In genomic region chr19:55626483-55626882, GRCm38 (mm10) we compare ENCODE assay signal across 14 mouse cellular contexts.
DNase-seq lines count a peak whose midpoint lies in the region; ATAC-seq and TF ChIP-seq lines count a peak whose summit lies in the region.
"Had no signal": no experiment of that assay in that cellular context is flagged by ENCODE, and none has a peak within 500 bp of the region (broad histone marks: within the 10 kb centered on the region; RNA-seq: fewer than 3 reads in every experiment).

No protein-coding gene starts in this region.

- WGBS in forebrain, embryonic 12.5 days, result 15% methylated on average over 16 of the region's 16 CpGs
- 44% methylated on average over 16 of the region's 16 CpGs for WGBS in hindbrain, postnatal 0 days
- WGBS in midbrain, postnatal 0 days, result 29% methylated on average over 16 of the region's 16 CpGs
- WGBS in liver, embryonic 11.5 days, result 82% methylated on average over 16 of the region's 16 CpGs
- WGBS in intestine, embryonic 16.5 days, result 72% methylated on average over 16 of the region's 16 CpGs

- H3K4me2 ChIP-seq in forebrain, embryonic 12.5 days, result peak overlapping the region; percentile 40
- H3K4me2 ChIP-seq in hindbrain, postnatal 0 days (ENCODE audit: low read depth, low read length), result peak overlapping the region; percentile 6
- H3K4me2 ChIP-seq in midbrain, postnatal 0 days (ENCODE audit: low read depth, low read length, poor library complexity, severe bottlenecking), result peak overlapping the region; percentile 39
- no peak overlapping the region for H3K4me2 ChIP-seq in liver, embryonic 11.5 days
- H3K4me2 ChIP-seq in intestine, embryonic 16.5 days (ENCODE audit: low read depth, low read length), result no peak overlapping the region
- H3K4me2 ChIP-seq: liver, embryonic 13.5 days had no signal

- H3K4me1 ChIP-seq in forebrain, embryonic 12.5 days, result peaks cover 54% of the 10 kb centered on the region
- no peaks in the 10 kb centered on the region for H3K4me1 ChIP-seq in hindbrain, postnatal 0 days (ENCODE audit: insufficient read depth, low read length)
- H3K4me1 ChIP-seq in midbrain, postnatal 0 days (ENCODE audit: insufficient read depth, low read length), result peaks cover 3% of the 10 kb centered on the region; the same call in 1 of the 2 replicates
- H3K4me1 ChIP-seq in liver, embryonic 11.5 days (replicated peaks; ENCODE audit: control insufficient read depth, insufficient read depth, low read length), result no peaks in the 10 kb centered on the region; the same call in 1 of the 2 replicates
- no peaks in the 10 kb centered on the region for H3K4me1 ChIP-seq in intestine, embryonic 16.5 days (ENCODE audit: control insufficient read depth, insufficient read depth, low read length)
- H3K4me1 ChIP-seq: liver, embryonic 13.5 days had no signal

- H3K4me3 ChIP-seq in left cerebral cortex, adult 2 months, result peak overlapping the region; percentile 16; the same call in 1 of the 2 replicates
- peak overlapping the region; percentile 13; the same call in 1 of the 2 replicates for H3K4me3 ChIP-seq in forebrain, embryonic 12.5 days (replicated peaks)
- H3K4me3 ChIP-seq in hindbrain, postnatal 0 days (ENCODE audit: low read length), result no peak overlapping the region
- no peak overlapping the region for H3K4me3 ChIP-seq in midbrain, postnatal 0 days (ENCODE audit: low read depth, low read length)
- H3K4me3 ChIP-seq in liver, embryonic 11.5 days (ENCODE audit: low read depth, low read length), result no peak overlapping the region
- H3K4me3 ChIP-seq in intestine, embryonic 16.5 days (ENCODE audit: low read length), result no peak overlapping the region
- H3K4me3 ChIP-seq: heart, embryonic 10.5 days; liver, embryonic 13.5 days; myocyte had no signal

- no peak overlapping the region for H3K27ac ChIP-seq in left cerebral cortex, adult 2 months
- no peak overlapping the region for H3K27ac ChIP-seq in forebrain, embryonic 12.5 days
- no peak overlapping the region for H3K27ac ChIP-seq in hindbrain, postnatal 0 days
- H3K27ac ChIP-seq in midbrain, postnatal 0 days (ENCODE audit: low read depth, low read length), result peak overlapping the region; percentile 71
- no peak overlapping the region for H3K27ac ChIP-seq in liver, embryonic 11.5 days (ENCODE audit: low read depth, low read length)
- H3K27ac ChIP-seq in intestine, embryonic 16.5 days (ENCODE audit: low read length), result no peak overlapping the region
- H3K27ac ChIP-seq: heart, embryonic 10.5 days; liver, embryonic 13.5 days had no signal

- no peaks in the 10 kb centered on the region for H3K9me3 ChIP-seq in forebrain, embryonic 12.5 days
- H3K9me3 ChIP-seq in hindbrain, postnatal 0 days (ENCODE audit: low read length), result no peaks in the 10 kb centered on the region
- no peaks in the 10 kb centered on the region for H3K9me3 ChIP-seq in midbrain, postnatal 0 days (ENCODE audit: low read length)
- no peaks in the 10 kb centered on the region for H3K9me3 ChIP-seq in liver, embryonic 11.5 days (ENCODE audit: control insufficient read depth, low read length)
- no peaks in the 10 kb centered on the region for H3K9me3 ChIP-seq in intestine, embryonic 16.5 days (ENCODE audit: control insufficient read depth, low read length)
- H3K9me3 ChIP-seq: heart, embryonic 10.5 days; liver, embryonic 13.5 days had no signal

- no peak for DNase-seq in left cerebral cortex, adult 2 months (ENCODE audit: extremely low spot score in 1 of 2, low spot score in 2 of 2)
- no peak for DNase-seq in left cerebral cortex, postnatal 10 days (ENCODE audit: extremely low spot score in 1 of 2, low spot score in 2 of 2)
- peak; percentile 28 for DNase-seq in hindbrain, postnatal 0 days (ENCODE audit: low spot score)
- DNase-seq in midbrain, postnatal 0 days (ENCODE audit: low spot score), result no peak
- no peak for DNase-seq in gastrocnemius, adult 18-20 months (ENCODE audit: low spot score)
- DNase-seq in liver, embryonic 11.5 days (ENCODE audit: low spot score), result no peak
- DNase-seq: cerebellum, adult 9-11 months; heart, postnatal 4 days; liver, embryonic 13.5 days; lung, postnatal 36 days had no signal

- H3K27me3 ChIP-seq in forebrain, embryonic 12.5 days, result peaks cover 63% of the 10 kb centered on the region
- no peaks in the 10 kb centered on the region for H3K27me3 ChIP-seq in hindbrain, postnatal 0 days (ENCODE audit: insufficient read depth, low read length)
- no peaks in the 10 kb centered on the region for H3K27me3 ChIP-seq in midbrain, postnatal 0 days (ENCODE audit: insufficient read depth, low read length)
- peaks cover 3% of the 10 kb centered on the region; the same call in 1 of the 2 replicates for H3K27me3 ChIP-seq in liver, embryonic 11.5 days (replicated peaks; ENCODE audit: control insufficient read depth, insufficient read depth, low read length)
- no peaks in the 10 kb centered on the region for H3K27me3 ChIP-seq in intestine, embryonic 16.5 days (replicated peaks; ENCODE audit: control insufficient read depth, insufficient read depth, low read length)
- H3K27me3 ChIP-seq: liver, embryonic 13.5 days had no signal

- intact Hi-C loops in left cerebral cortex, adult 2 months (cut with DNase I), result no loop called here
- intact Hi-C loops in left cerebral cortex, postnatal 10 days (cut with DNase I), result no loop called here

- peak; percentile 42 for ATAC-seq in forebrain, embryonic 12.5 days (ENCODE audit: low FRiP score)
- no peak for ATAC-seq in hindbrain, postnatal 0 days
- ATAC-seq in midbrain, postnatal 0 days (ENCODE audit: low FRiP score), result no peak
- no peak for ATAC-seq in liver, embryonic 11.5 days (replicated peaks; ENCODE audit: low FRiP score)
- ATAC-seq in intestine, embryonic 16.5 days, result no peak

- no peaks in the 10 kb centered on the region for H3K36me3 ChIP-seq in forebrain, embryonic 12.5 days (replicated peaks)
- no peaks in the 10 kb centered on the region for H3K36me3 ChIP-seq in hindbrain, postnatal 0 days (ENCODE audit: insufficient read depth, low read length)
- H3K36me3 ChIP-seq in midbrain, postnatal 0 days (ENCODE audit: insufficient read depth, low read length), result no peaks in the 10 kb centered on the region
- H3K36me3 ChIP-seq in liver, embryonic 11.5 days (ENCODE audit: control insufficient read depth, insufficient read depth, low read length), result no peaks in the 10 kb centered on the region
- H3K36me3 ChIP-seq in intestine, embryonic 16.5 days (ENCODE audit: control insufficient read depth, insufficient read depth, low read length), result no peaks in the 10 kb centered on the region
- H3K36me3 ChIP-seq: heart, embryonic 10.5 days; liver, embryonic 13.5 days had no signal

- H3K9ac ChIP-seq in forebrain, embryonic 12.5 days, result no peak overlapping the region
- H3K9ac ChIP-seq in hindbrain, postnatal 0 days (replicated peaks; ENCODE audit: low read length), result no peak overlapping the region
- no peak overlapping the region for H3K9ac ChIP-seq in midbrain, postnatal 0 days (replicated peaks; ENCODE audit: low read length, poor library complexity, severe bottlenecking)
- H3K9ac ChIP-seq in liver, embryonic 11.5 days (ENCODE audit: low read depth, low read length), result no peak overlapping the region
- H3K9ac ChIP-seq in intestine, embryonic 16.5 days (ENCODE audit: low read depth, low read length), result no peak overlapping the region
- H3K9ac ChIP-seq: liver, embryonic 13.5 days had no signal

- no peak for TF ChIP-seq CTCF in left cerebral cortex, adult 2 months (IDR thresholded peaks at IDR 0.05)
- no peak for TF ChIP-seq CTCF in hindbrain, postnatal 0 days (IDR thresholded peaks at IDR 0.05; ENCODE audit: low read depth)
- no peak for TF ChIP-seq CTCF in midbrain, postnatal 0 days (IDR thresholded peaks at IDR 0.05)

Comparison
In these comparisons a context has a peak if more than half of its experiments do, and no peak if none do; other contexts are left out.
1. H3K4me3 ChIP-seq: peak in left cerebral cortex, adult 2 months (single experiment) and forebrain, embryonic 12.5 days (single experiment); none in hindbrain, postnatal 0 days (single experiment), midbrain, postnatal 0 days (single experiment), liver, embryonic 11.5 days (single experiment) and intestine, embryonic 16.5 days (single experiment).
2. H3K4me2 ChIP-seq: peak in forebrain, embryonic 12.5 days (single experiment), hindbrain, postnatal 0 days (single experiment) and midbrain, postnatal 0 days (single experiment); none in liver, embryonic 11.5 days (single experiment) and intestine, embryonic 16.5 days (single experiment).